Mouse (Mus musculus) heart, postnatal 36 days (tissue): ENCODE measurements around the gene Zfp318. TPM values are rescaled to one million over a fixed set of nuclear protein-coding genes. Genes with fewer than 3 reads are reported as not detected.
A peak's percentile ranks its signal among the peaks of the same experiment; 100 is the strongest.

Experiments used
- DNase-seq, 2 experiments: peaks; one replicate each; pipeline ENCODE4 v3.0.0; 2021 to 2022
- intact Hi-C: fragments of 180-260 bp; cut with DNase I; formaldehyde crosslinking; loops from one replicate; pipeline ENCODE4 v1.15.1; 2025
- total RNA-seq, 2 experiments: library from RNA; stranded (reverse); gene quantifications; 2 replicates each; pipeline ENCODE4 v1.2.3; 2021

Zfp318 gene
- 10 to 100 TPM; 17.6 to 19.1 TPM for total RNA-seq

- peak; percentile 97 to 98 for DNase-seq
- intact Hi-C loops = loop anchor here (2.0 to 5.0 kb wide), 3 partner anchors 55 to 136 kb away; partner anchors contain the start of genes Abcc10, Polr1c and Yipf3
Measured at GRCm38 (mm10) chr17:46383294-46384060, at the start of gene Zfp318. Gene Zfp318, plus strand, starts transcription at chr17:46383731.

GRCm38 (mm10) chr17:46336475-46336874, 47.1 kb upstream of the Zfp318 start:
- no peak for DNase-seq
- intact Hi-C loops = no loop called here

GRCm38 (mm10) chr17:46341208-46341607, 42.3 kb upstream of the Zfp318 start:
- no peak for DNase-seq
- intact Hi-C loops = no loop called here

GRCm38 (mm10) chr17:46351026-46351700, 32.4 kb upstream of the Zfp318 start:
- intact Hi-C loops = no loop called here
- no peak for DNase-seq

GRCm38 (mm10) chr17:46371783-46372182, 11.7 kb upstream of the Zfp318 start:
- intact Hi-C loops = loop anchor here (2.0 kb wide), 1 partner anchor 21 kb away; no protein-coding TSS in a partner anchor
- DNase-seq = peak; percentile 21 to 27

GRCm38 (mm10) chr17:46378564-46378963, 5.0 kb upstream of the Zfp318 start:
- intact Hi-C loops = no loop called here
- DNase-seq = no peak

GRCm38 (mm10) chr17:46384061-46384801, 700 bp downstream of the Zfp318 start:
- intact Hi-C loops = loop anchor here (5.0 kb wide), 2 partner anchors 117 to 137 kb away; partner anchors contain the start of genes Polr1c and Yipf3
- DNase-seq = peak; percentile 35 to 52

- intact Hi-C loops = no loop called here
- DNase-seq = no peak
Measured at GRCm38 (mm10) chr17:46388200-46388599, 4.7 kb downstream of the Zfp318 start.

GRCm38 (mm10) chr17:46393012-46393411, 9.5 kb downstream of the Zfp318 start:
- intact Hi-C loops = loop anchor here (2.0 kb wide), 1 partner anchor 22 kb away; no protein-coding TSS in a partner anchor
- DNase-seq = peak in 1 of 2 experiments; percentile 32

- intact Hi-C loops = no loop called here
- no peak for DNase-seq
Measured at GRCm38 (mm10) chr17:46394631-46395030, 11.1 kb downstream of the Zfp318 start.

- no peak for DNase-seq
Measured at GRCm38 (mm10) chr17:46408478-46408877, 24.9 kb downstream of the Zfp318 start.

GRCm38 (mm10) chr17:46418628-46419027, 35.1 kb downstream of the Zfp318 start:
- peak in 1 of 2 experiments; percentile 35 for DNase-seq
- intact Hi-C loops = no loop called here

More at GRCm38 (mm10) chr17:46408478-46408877, 24.9 kb downstream of the Zfp318 start:
- intact Hi-C loops = no loop called here

- intact Hi-C loops = no loop called here
- DNase-seq = no peak
Measured at GRCm38 (mm10) chr17:46419717-46420116, 36.2 kb downstream of the Zfp318 start.

GRCm38 (mm10) chr17:46426496-46426895, 43.0 kb downstream of the Zfp318 start:
- DNase-seq = peak; percentile 50 to 63
- intact Hi-C loops = no loop called here

GRCm38 (mm10) chr17:46428761-46429414, 45.4 kb downstream of the Zfp318 start, which contains the start of gene Crip3:
Gene Crip3, plus strand, starts transcription at chr17:46428926.
- intact Hi-C loops = no loop called here

GRCm38 (mm10) chr17:46433627-46434026, 50.1 kb downstream of the Zfp318 start:
- no peak for DNase-seq
- intact Hi-C loops = no loop called here

More at GRCm38 (mm10) chr17:46428761-46429414, 45.4 kb downstream of the Zfp318 start, which contains the start of gene Crip3:
- no peak for DNase-seq

- intact Hi-C loops = loop anchor here (1.0 kb wide), 1 partner anchor 74 kb away; no protein-coding TSS in a partner anchor
- DNase-seq = peak in 1 of 2 experiments; percentile 24
Measured at GRCm38 (mm10) chr17:46436672-46437366, 53.3 kb downstream of the Zfp318 start.

- DNase-seq = no peak
- intact Hi-C loops = no loop called here
Measured at GRCm38 (mm10) chr17:46438298-46438873, 54.9 kb downstream of the Zfp318 start, which contains the start of gene Slc22a7. Gene Slc22a7, minus strand, starts transcription at chr17:46438457.

- DNase-seq = no peak
- intact Hi-C loops = no loop called here
Measured at GRCm38 (mm10) chr17:46439176-46439575, 55.6 kb downstream of the Zfp318 start.
